Mouse (Mus musculus) MEL (cell line): ENCODE data around the gene Bach2. TPM values are rescaled to one million over a fixed set of nuclear protein-coding genes. Genes with fewer than 3 reads are reported as not detected.

Experiments used
- DNase-seq: peaks from one replicate; pipeline ENCODE4 v3.0.0; 2011; ENCODE audit warnings: low read depth, low spot score
- H3K27ac ChIP-seq: 2 replicates; pipeline ENCODE4 v1.5.1; 2012; ENCODE audit warnings: low read depth, mild to moderate bottlenecking, control low read depth, low read length, moderate library complexity; ENCODE audit not compliant: control insufficient read depth
- H3K27me3 ChIP-seq, 2 experiments: fragments of 150-350 bp in 1 of 2; sonication (generic) in 1 of 2; 2 replicates each; pipeline ENCODE4 v1.6.1; 2012; ENCODE audit warnings: low read length in 2 of 2, mild to moderate bottlenecking in 2 of 2, improper control_type of control experiment in 1 of 2, moderate library complexity in 1 of 2; ENCODE audit not compliant: insufficient read depth in 2 of 2, control insufficient read depth in 1 of 2
- H3K36me3 ChIP-seq, 2 experiments: 2 replicates each; pipeline ENCODE4 v1.6.1; 2012 to 2014; ENCODE audit warnings: low read length in 2 of 2, improper control_type of control experiment in 1 of 2, inconsistent platforms in 1 of 2, mild to moderate bottlenecking in 1 of 2; ENCODE audit not compliant: insufficient read depth in 2 of 2, control insufficient read depth in 1 of 2
- H3K4me1 ChIP-seq, 2 experiments: fragments of 150-350 bp in 1 of 2; sonication (generic) in 1 of 2; 2 replicates each; pipeline ENCODE4 v1.6.1; 2012; ENCODE audit warnings: low read length in 2 of 2, improper control_type of control experiment in 1 of 2, mild to moderate bottlenecking in 1 of 2; ENCODE audit not compliant: insufficient read depth in 2 of 2, control insufficient read depth in 1 of 2
- H3K4me3 ChIP-seq, 2 experiments: fragments of 150-350 bp in 1 of 2; sonication (generic) in 1 of 2; 2 replicates each; pipeline ENCODE4 v1.5.1; 2012; ENCODE audit warnings: low read depth in 2 of 2, low read length in 2 of 2, mild to moderate bottlenecking in 2 of 2, moderate library complexity in 2 of 2, control low read depth in 1 of 2, improper control_type of control experiment in 1 of 2; ENCODE audit not compliant: control insufficient read depth in 1 of 2, insufficient read depth in 1 of 2
- H3K79me2 ChIP-seq: 2 replicates; pipeline ENCODE4 v1.6.1; 2012; ENCODE audit warnings: mild to moderate bottlenecking, low read length, moderate library complexity; ENCODE audit not compliant: control insufficient read depth, poor library complexity, insufficient read depth
- H3K9ac ChIP-seq: 2 replicates; pipeline ENCODE4 v1.6.1; 2012; ENCODE audit warnings: low read depth, mild to moderate bottlenecking, control low read depth, low read length, moderate library complexity; ENCODE audit not compliant: control insufficient read depth, poor library complexity, severe bottlenecking
- H3K9me3 ChIP-seq: fragments of 150-350 bp; sonication (generic); replicated peaks from 2 replicates; pipeline ENCODE4 v1.6.1; 2012; ENCODE audit warnings: mild to moderate bottlenecking, low read length, improper control_type of control experiment, moderate library complexity; ENCODE audit not compliant: insufficient read depth
- BHLHE40 ChIP-seq: IDR thresholded peaks from 2 replicates; pipeline ENCODE4 v1.6.1; 2012; ENCODE audit warnings: low read depth, mild to moderate bottlenecking, inconsistent platforms, low read length, improper control_type of control experiment, borderline replicate concordance
- CHD2 ChIP-seq: IDR thresholded peaks from 2 replicates; pipeline ENCODE4 v1.6.1; 2011; ENCODE audit warnings: low read length, improper control_type of control experiment
- E2F4 ChIP-seq: IDR thresholded peaks from 2 replicates; pipeline ENCODE4 v1.6.1; 2011; ENCODE audit warnings: low read depth, low read length, improper control_type of control experiment, borderline replicate concordance
- ELF1 ChIP-seq: IDR thresholded peaks from 2 replicates; pipeline ENCODE4 v1.6.1; 2014; ENCODE audit warnings: low read depth, mild to moderate bottlenecking, inconsistent platforms, low read length, improper control_type of control experiment, moderate library complexity
- EP300 ChIP-seq, 2 experiments: IDR thresholded peaks; 2 replicates each; pipeline ENCODE4 v1.6.1; 2011; ENCODE audit warnings: improper control_type of control experiment in 2 of 2, low read length in 2 of 2, low read depth in 1 of 2, mild to moderate bottlenecking in 1 of 2
- ETS1 ChIP-seq: IDR thresholded peaks from 2 replicates; pipeline ENCODE4 v1.6.1; 2012; ENCODE audit warnings: low read depth, mild to moderate bottlenecking, inconsistent platforms, low read length, improper control_type of control experiment, moderate library complexity
- GABPA ChIP-seq: IDR thresholded peaks from 2 replicates; pipeline ENCODE4 v1.6.1; 2012; ENCODE audit warnings: low read depth, mild to moderate bottlenecking, inconsistent platforms, low read length, improper control_type of control experiment, moderate library complexity
- GATA1 ChIP-seq: IDR thresholded peaks from 2 replicates; pipeline ENCODE4 v1.6.1; 2011; ENCODE audit warnings: low read depth, low read length, improper control_type of control experiment
- JUND ChIP-seq: IDR thresholded peaks from 2 replicates; pipeline ENCODE4 v1.6.1; 2011; ENCODE audit warnings: low read depth, mild to moderate bottlenecking, improper control_type of control experiment, low read length
- MAFK ChIP-seq: IDR thresholded peaks from 2 replicates; pipeline ENCODE4 v1.6.1; 2011; ENCODE audit warnings: low read depth, mild to moderate bottlenecking, low read length, improper control_type of control experiment, borderline replicate concordance
- MAX ChIP-seq: IDR thresholded peaks from 2 replicates; pipeline ENCODE4 v1.6.1; 2011; ENCODE audit warnings: low read length, improper control_type of control experiment
- MAZ ChIP-seq: IDR thresholded peaks from 2 replicates; pipeline ENCODE4 v1.6.1; 2012; ENCODE audit warnings: low read depth, mild to moderate bottlenecking, inconsistent platforms, low read length, improper control_type of control experiment
- MXI1 ChIP-seq: IDR thresholded peaks from 2 replicates; pipeline ENCODE4 v1.6.1; 2011; ENCODE audit warnings: mild to moderate bottlenecking, low read depth, low read length, improper control_type of control experiment
- MYB ChIP-seq: IDR thresholded peaks from 2 replicates; pipeline ENCODE4 v1.6.1; 2011; ENCODE audit warnings: mild to moderate bottlenecking, low read depth, low read length, improper control_type of control experiment
- MYC ChIP-seq: IDR thresholded peaks from 2 replicates; pipeline ENCODE4 v1.6.1; 2011; ENCODE audit warnings: low read depth, mild to moderate bottlenecking, low read length, improper control_type of control experiment, moderate library complexity
- NRF1 ChIP-seq: IDR thresholded peaks from 2 replicates; pipeline ENCODE4 v1.6.1; 2014; ENCODE audit warnings: low read depth, mild to moderate bottlenecking, inconsistent platforms, low read length, improper control_type of control experiment, moderate library complexity; ENCODE audit not compliant: poor library complexity, insufficient read depth, severe bottlenecking
- POLR2A ChIP-seq, 2 experiments: IDR thresholded peaks; 2 replicates each; pipeline ENCODE4 v1.6.1; 2011 to 2012; ENCODE audit warnings: low read length in 2 of 2, mild to moderate bottlenecking in 2 of 2, control low read depth in 1 of 2, improper control_type of control experiment in 1 of 2, low read depth in 1 of 2, moderate library complexity in 1 of 2; ENCODE audit not compliant: control insufficient read depth in 1 of 2, insufficient read depth in 1 of 2, poor library complexity in 1 of 2
- POLR2AphosphoS5 ChIP-seq: IDR thresholded peaks from 2 replicates; pipeline ENCODE4 v1.6.1; 2012; ENCODE audit warnings: low read depth, borderline replicate concordance, mild to moderate bottlenecking, inconsistent platforms, low read length, moderate library complexity, mixed read lengths
- RAD21 ChIP-seq: IDR thresholded peaks from 2 replicates; pipeline ENCODE4 v1.6.1; 2011; ENCODE audit warnings: mild to moderate bottlenecking, low read depth, low read length, improper control_type of control experiment
- RCOR1 ChIP-seq: IDR thresholded peaks from 2 replicates; pipeline ENCODE4 v1.6.1; 2012; ENCODE audit warnings: low read depth, mild to moderate bottlenecking, inconsistent platforms, low read length, improper control_type of control experiment
- SIN3A ChIP-seq: IDR thresholded peaks from 2 replicates; pipeline ENCODE4 v1.6.1; 2012; ENCODE audit warnings: low read length, improper control_type of control experiment, inconsistent platforms
- SMC3 ChIP-seq: IDR thresholded peaks from 2 replicates; pipeline ENCODE4 v1.6.1; 2011; ENCODE audit warnings: low read depth, low read length, improper control_type of control experiment
- TAL1 ChIP-seq: IDR thresholded peaks from 2 replicates; pipeline ENCODE4 v1.6.1; 2012; ENCODE audit warnings: mild to moderate bottlenecking, inconsistent platforms, low read length, moderate library complexity, mixed read lengths
- TBP ChIP-seq: IDR thresholded peaks from 2 replicates; pipeline ENCODE4 v1.8.0; 2011; ENCODE audit warnings: low read depth, low read length, improper control_type of control experiment
- TCF12 ChIP-seq: IDR thresholded peaks from 2 replicates; pipeline ENCODE4 v1.6.1; 2014; ENCODE audit warnings: low read depth, mild to moderate bottlenecking, inconsistent platforms, low read length, improper control_type of control experiment, moderate library complexity
- USF1 ChIP-seq: IDR thresholded peaks from 2 replicates; pipeline ENCODE4 v1.6.1; 2014; ENCODE audit warnings: low read depth, mild to moderate bottlenecking, inconsistent platforms, low read length, improper control_type of control experiment, moderate library complexity
- USF2 ChIP-seq, 2 experiments: IDR thresholded peaks; 2 replicates each; pipeline ENCODE4 v1.6.1; 2011 to 2012; ENCODE audit warnings: improper control_type of control experiment in 2 of 2, low read length in 2 of 2, borderline replicate concordance in 1 of 2, inconsistent platforms in 1 of 2, low read depth in 1 of 2, mild to moderate bottlenecking in 1 of 2; ENCODE audit not compliant: insufficient read depth in 1 of 2
- ZC3H11A ChIP-seq: IDR thresholded peaks from 2 replicates; pipeline ENCODE4 v1.6.1; 2012; ENCODE audit warnings: low read depth, mild to moderate bottlenecking, inconsistent platforms, low read length, improper control_type of control experiment
- ZMIZ1 ChIP-seq: IDR thresholded peaks from 2 replicates; pipeline ENCODE4 v1.6.1; 2012; ENCODE audit warnings: low read depth, mild to moderate bottlenecking, inconsistent platforms, low read length, improper control_type of control experiment, moderate library complexity
- ZNF384 ChIP-seq: IDR thresholded peaks from 2 replicates; pipeline ENCODE4 v1.6.1; 2012; ENCODE audit warnings: low read depth, mild to moderate bottlenecking, inconsistent platforms, low read length, improper control_type of control experiment
- polyA plus RNA-seq, 2 experiments: library from polyadenylated mRNA; stranded (reverse) in 1 of 2; unstranded in 1 of 2; fragments of >175 nt in 1 of 2; fragments of >200 nt in 1 of 2; gene quantifications; 2 replicates each; pipeline versions ENCODE4 v1.2.1 to v1.2.4; 2012; ENCODE audit warnings: low replicate concordance in 2 of 2, low read depth in 1 of 2; ENCODE audit not compliant: insufficient read length in 2 of 2, insufficient read depth in 1 of 2, missing spikeins in 1 of 2
- total RNA-seq: library from RNA; depleted of rRNA; stranded (reverse); fragments of 300-350 nt; gene quantifications from 2 replicates; pipeline ENCODE4 v1.2.3, GENCODE M21; 2012

Bach2 gene
- total and polyA plus RNA-seq, 3 experiments: 0.04 TPM; not detected in 2

- Histone ChIP-seq H3K36me3 (no peaks in the 10 kb centered on the region), H3K4me3 (no peak overlapping the region)
- DNase-seq: peak; percentile 72
Measured at GRCm38 (mm10) chr4:32601135-32601534, 362.5 kb downstream of the Bach2 start.

DNA sequence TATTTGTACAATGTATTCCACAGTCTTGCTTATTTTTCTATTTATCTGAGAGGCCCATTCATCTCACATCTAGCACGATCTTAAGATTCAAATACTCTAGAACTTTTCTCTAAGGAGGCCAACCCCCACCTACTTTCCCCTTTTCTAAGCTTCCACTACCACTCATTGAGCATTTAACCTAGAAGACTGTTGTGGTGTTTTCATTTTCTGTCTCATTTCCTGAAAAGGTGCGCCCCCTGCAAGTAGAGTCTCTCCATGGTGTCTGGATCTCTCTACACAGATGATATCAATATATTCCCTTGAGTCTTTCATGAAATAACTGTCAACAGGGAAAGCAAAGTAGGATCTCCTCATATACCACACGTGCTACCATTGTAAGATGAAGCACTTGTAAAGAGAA lies 364.1 kb downstream of the Bach2 start, which contains the start of gene Gja10:
Gja10 (minus strand) TSS at position 101 of the 400 bp plus-strand sequence.
- Histone ChIP-seq H3K4me3 (no peak within 1 kb of the TSS), H3K27ac (no peak within 1 kb of the TSS), H3K9ac (no peak within 1 kb of the TSS), H3K9me3 (no peaks in the 10 kb centered on the region), H3K4me1 (no peaks in the 10 kb centered on the region), H3K79me2 (no peaks in the 10 kb centered on the region), H3K36me3 (no peaks in the 10 kb centered on the region), H3K27me3 (peaks cover 10 to 13% of the 10 kb centered on the region in 2 experiments)
- DNase-seq: no peak
- TF ChIP-seq MYB (no peak), MAFK (no peak), JUND (no peak), USF2 (IDR thresholded peaks at IDR 0.05; ENCODE audit: borderline replicate concordance in 1 of 2, insufficient read depth in 1 of 2, low read depth in 1 of 2, low read length in 2 of 2) (no peak), GABPA (no peak), POLR2A (IDR thresholded peaks at IDR 0.05; ENCODE audit: control insufficient read depth in 1 of 2, insufficient read depth in 1 of 2, low read depth in 1 of 2, low read length in 2 of 2, poor library complexity in 1 of 2) (no peak), ETS1 (no peak), POLR2AphosphoS5 (no peak), ZC3H11A (no peak), RCOR1 (no peak), ZNF384 (no peak), E2F4 (no peak), ZMIZ1 (no peak), TAL1 (no peak), CHD2 (no peak), RAD21 (no peak), GATA1 (no peak)

More at GRCm38 (mm10) chr4:32601135-32601534, 362.5 kb downstream of the Bach2 start:
- Histone ChIP-seq H3K27me3 (peaks cover 10 to 13% of the 10 kb centered on the region in 2 experiments), H3K27ac (no peak overlapping the region), H3K4me1 (no peaks in the 10 kb centered on the region), H3K9me3 (no peaks in the 10 kb centered on the region), H3K9ac (no peak overlapping the region), H3K79me2 (no peaks in the 10 kb centered on the region)
- TF ChIP-seq ETS1 (no peak), MAZ (no peak), NRF1 (no peak), MAFK (no peak), BHLHE40 (no peak), MAX (peak; percentile 62; the same call in 1 of the 2 replicates), POLR2A (IDR thresholded peaks at IDR 0.05; ENCODE audit: control insufficient read depth in 1 of 2, insufficient read depth in 1 of 2, low read depth in 1 of 2, low read length in 2 of 2, poor library complexity in 1 of 2) (no peak), SMC3 (no peak), TAL1 (no peak), GABPA (no peak), EP300 (IDR thresholded peaks at IDR 0.05; ENCODE audit: low read depth in 1 of 2, low read length in 2 of 2) (no peak), ZNF384 (no peak), ELF1 (no peak), TCF12 (no peak), RCOR1 (no peak), USF1 (peak; percentile 42; the same call in 1 of the 2 replicates), TBP (no peak), POLR2AphosphoS5 (no peak), GATA1 (no peak), USF2 (IDR thresholded peaks at IDR 0.05; ENCODE audit: borderline replicate concordance in 1 of 2, insufficient read depth in 1 of 2, low read depth in 1 of 2, low read length in 2 of 2) (no peak), SIN3A (peak; percentile 71), RAD21 (no peak), MXI1 (peak; percentile 75), MYC (no peak)
